Mouse (Mus musculus): ENCODE data around the gene Dync1i1. TPM values are rescaled to one million over a fixed set of nuclear protein-coding genes. Genes with fewer than 3 reads are reported as not detected.

Dync1i1 gene
- polyA plus RNA-seq, 1 experiment from 2014 or later, result 0.13 TPM

- Histone ChIP-seq H3K27ac (ENCODE audit: low read depth) (no peak overlapping the region), H3K27me3 (ENCODE audit: insufficient read depth, low read length) (no peaks in the 10 kb centered on the region), H3K9ac (replicated peaks) (no peak overlapping the region), H3K9me3 (ENCODE audit: low read length) (no peaks in the 10 kb centered on the region), H3K4me1 (ENCODE audit: insufficient read depth) (no peaks in the 10 kb centered on the region), H3K4me3 (ENCODE audit: low read depth, low read length) (no peak overlapping the region), H3K4me2 (ENCODE audit: low read depth, low read length) (no peak overlapping the region), H3K36me3 (replicated peaks; ENCODE audit: insufficient read depth, low read length) (no peaks in the 10 kb centered on the region)
- ATAC-seq (no peak), DNase-seq (no peak)
- WGBS (ENCODE audit: insufficient replicate concordance), result 84% methylated on average over 6 of the region's 6 CpGs
- TF ChIP-seq EP300 (IDR thresholded peaks at IDR 0.05; ENCODE audit: low read depth), result no peak
- TF ChIP-seq CTCF (IDR thresholded peaks at IDR 0.05; ENCODE audit: low read depth), result no peak
Observed at GRCm38 (mm10) chr6:6027664-6028063, 302.2 kb downstream of the Dync1i1 start.

DNA sequence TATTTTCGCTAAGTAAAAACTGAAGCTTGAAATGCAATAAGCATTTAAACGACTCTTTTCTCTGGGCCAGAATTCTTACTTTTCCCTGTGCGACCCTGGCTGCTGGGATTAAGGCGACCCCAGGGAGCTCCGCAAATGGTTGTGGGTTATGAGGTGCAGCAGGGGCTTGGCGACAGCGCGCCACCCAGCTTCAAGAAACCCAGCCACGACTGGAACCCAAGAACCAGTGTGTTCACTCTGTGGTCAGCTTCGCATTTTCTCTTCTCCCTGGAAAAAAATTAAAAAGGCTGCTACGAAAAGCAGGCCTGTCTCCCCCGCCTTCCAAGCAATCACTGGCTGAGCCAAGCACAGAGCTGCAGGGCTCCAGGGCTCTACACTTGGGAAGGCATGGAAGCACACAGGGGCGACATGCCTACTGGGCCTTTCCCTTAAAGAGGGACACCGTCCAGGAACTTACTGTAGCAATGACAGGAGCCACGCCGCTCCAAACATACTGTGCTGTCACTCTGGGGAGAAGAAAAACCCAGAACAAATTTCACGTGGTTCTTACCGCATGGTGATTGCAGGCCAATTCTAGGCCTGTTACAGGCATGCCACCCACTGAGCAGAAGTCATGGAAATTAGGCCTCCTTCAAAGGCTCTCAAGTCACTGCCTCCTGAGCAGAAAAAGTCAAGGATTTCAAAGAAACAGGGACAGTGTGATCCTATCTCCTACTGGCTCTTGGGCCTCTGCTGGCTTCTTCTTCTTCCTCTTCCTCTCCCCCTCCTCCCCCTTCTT is 313.5 kb downstream of the Dync1i1 start:
- Histone ChIP-seq H3K4me1 (ENCODE audit: insufficient read depth) (no peaks in the 10 kb centered on the region), H3K9me3 (ENCODE audit: low read length) (no peaks in the 10 kb centered on the region), H3K4me2 (ENCODE audit: low read depth, low read length) (no peak overlapping the region), H3K4me3 (ENCODE audit: low read depth, low read length) (no peak overlapping the region), H3K27ac (ENCODE audit: low read depth) (no peak overlapping the region), H3K9ac (replicated peaks) (no peak overlapping the region), H3K27me3 (ENCODE audit: insufficient read depth, low read length) (no peaks in the 10 kb centered on the region), H3K36me3 (replicated peaks; ENCODE audit: insufficient read depth, low read length) (peaks cover 10% of the 10 kb centered on the region; the same call in 1 of the 2 replicates)
- TF ChIP-seq EP300 (IDR thresholded peaks at IDR 0.05; ENCODE audit: low read depth), result no peak
- TF ChIP-seq CTCF (IDR thresholded peaks at IDR 0.05; ENCODE audit: low read depth), result no peak
- ATAC-seq (no peak), DNase-seq (no peak)
- 74% methylated on average over 18 of the region's 18 CpGs for WGBS (ENCODE audit: insufficient replicate concordance)

DNA sequence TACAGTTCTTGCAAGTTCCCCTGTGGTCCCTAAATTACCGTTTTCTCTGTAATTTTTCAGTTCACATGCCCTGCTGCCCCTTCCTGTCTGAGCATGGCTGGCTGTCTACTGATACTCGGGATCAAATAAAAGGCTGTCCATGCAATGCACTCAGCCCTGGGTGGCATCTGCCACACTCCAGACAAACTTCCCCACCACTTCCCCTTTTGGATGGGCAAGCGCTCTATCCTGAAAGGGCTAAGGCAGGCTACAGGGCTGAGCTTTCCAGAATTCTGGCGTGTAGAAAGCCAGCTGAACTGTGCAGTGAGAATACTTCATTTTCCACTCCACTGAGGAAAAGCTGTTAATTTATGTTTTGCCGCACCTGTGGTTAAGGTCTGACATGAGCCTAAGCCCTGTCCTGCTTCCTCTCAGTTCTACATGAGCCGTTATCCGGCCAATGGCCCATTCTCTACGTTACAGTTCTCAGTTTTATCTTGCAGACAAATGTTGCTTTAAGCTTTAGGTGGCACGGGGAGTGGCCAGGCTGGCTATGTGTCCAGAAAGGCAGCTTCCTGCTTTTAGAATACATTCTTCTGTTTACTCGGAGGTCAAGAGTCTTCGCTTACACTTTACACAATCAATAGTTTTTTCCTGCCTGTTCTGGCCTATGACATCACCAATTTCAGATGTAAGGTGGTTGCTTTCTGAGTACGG is 321.4 kb downstream of the Dync1i1 start:
- H3K27ac ChIP-seq (ENCODE audit: low read depth), result no peak overlapping the region
- ATAC-seq (peak; percentile 85), DNase-seq (no peak)
- H3K4me2 ChIP-seq (ENCODE audit: low read depth, low read length), result no peak overlapping the region
- H3K27me3 ChIP-seq (ENCODE audit: insufficient read depth, low read length), result no peaks in the 10 kb centered on the region
- TF ChIP-seq EP300 (IDR thresholded peaks at IDR 0.05; ENCODE audit: low read depth) (no peak; the same call in 1 of the 2 replicates), CTCF (IDR thresholded peaks at IDR 0.05; ENCODE audit: low read depth) (no peak)
- no peak overlapping the region for H3K4me3 ChIP-seq (ENCODE audit: low read depth, low read length)
- H3K9me3 ChIP-seq (ENCODE audit: low read length), result no peaks in the 10 kb centered on the region
- no peak overlapping the region for H3K9ac ChIP-seq (replicated peaks)
- 28% methylated on average over 12 of the region's 12 CpGs for WGBS (ENCODE audit: insufficient replicate concordance)
- peaks cover 5% of the 10 kb centered on the region for H3K4me1 ChIP-seq (ENCODE audit: insufficient read depth)
- H3K36me3 ChIP-seq (replicated peaks; ENCODE audit: insufficient read depth, low read length), result peaks cover 20% of the 10 kb centered on the region; the same call in 1 of the 2 replicates

DNA sequence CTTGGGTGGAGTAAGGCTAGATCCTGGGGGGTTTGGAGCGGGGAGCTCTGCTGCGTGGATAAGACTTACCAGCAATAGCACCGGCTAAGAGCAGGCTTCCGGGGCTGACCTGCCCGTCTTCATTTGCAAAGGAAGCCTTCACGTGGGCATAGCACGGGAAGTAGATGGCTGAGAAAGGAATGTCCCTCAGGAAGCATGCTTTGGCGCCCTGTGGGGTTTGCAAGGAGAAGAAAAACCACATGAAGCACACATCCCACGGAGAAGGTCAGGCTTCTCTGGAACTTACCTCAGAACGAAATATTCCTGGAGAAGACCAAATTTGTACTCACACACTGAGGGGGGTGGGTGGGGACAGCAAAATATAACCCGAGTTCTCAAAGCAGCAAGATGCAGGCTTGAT is 327.3 kb downstream of the Dync1i1 start:
- Histone ChIP-seq H3K4me2 (ENCODE audit: low read depth, low read length) (no peak overlapping the region), H3K27ac (ENCODE audit: low read depth) (no peak overlapping the region), H3K27me3 (ENCODE audit: insufficient read depth, low read length) (no peaks in the 10 kb centered on the region), H3K4me1 (ENCODE audit: insufficient read depth) (no peaks in the 10 kb centered on the region), H3K36me3 (replicated peaks; ENCODE audit: insufficient read depth, low read length) (peaks cover 16% of the 10 kb centered on the region; the same call in 1 of the 2 replicates), H3K9ac (replicated peaks) (no peak overlapping the region), H3K9me3 (ENCODE audit: low read length) (no peaks in the 10 kb centered on the region), H3K4me3 (ENCODE audit: low read depth, low read length) (no peak overlapping the region)
- no peak for DNase-seq
- TF ChIP-seq EP300 (IDR thresholded peaks at IDR 0.05; ENCODE audit: low read depth), result no peak
- TF ChIP-seq CTCF (IDR thresholded peaks at IDR 0.05; ENCODE audit: low read depth), result no peak
- ATAC-seq, result no peak
- WGBS (ENCODE audit: insufficient replicate concordance), result 63% methylated on average over 11 of the region's 11 CpGs

DNA sequence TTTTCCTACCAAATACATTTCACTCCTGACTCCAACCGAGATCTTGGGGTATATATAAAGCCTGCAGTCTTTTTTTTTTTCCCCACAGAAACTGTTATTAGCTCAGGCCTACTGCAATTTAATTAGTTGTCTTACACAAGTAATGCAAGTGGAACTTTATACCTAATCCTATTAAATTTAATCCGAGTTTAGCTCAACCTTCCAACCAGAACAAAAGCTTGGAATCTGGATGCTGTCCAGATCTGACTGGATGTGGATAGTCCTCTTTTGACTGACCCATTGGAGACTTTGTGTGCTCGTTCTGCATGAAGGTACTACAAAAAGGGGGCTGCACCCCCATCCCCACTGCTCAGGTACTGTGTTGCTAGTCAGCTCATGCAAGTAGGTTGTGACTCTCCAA is 328.5 kb downstream of the Dync1i1 start:
- 76% methylated on average over 3 of the region's 3 CpGs for WGBS (ENCODE audit: insufficient replicate concordance)
- Histone ChIP-seq H3K9me3 (ENCODE audit: low read length) (no peaks in the 10 kb centered on the region), H3K27me3 (ENCODE audit: insufficient read depth, low read length) (no peaks in the 10 kb centered on the region), H3K4me2 (ENCODE audit: low read depth, low read length) (no peak overlapping the region), H3K4me1 (ENCODE audit: insufficient read depth) (no peaks in the 10 kb centered on the region), H3K27ac (ENCODE audit: low read depth) (no peak overlapping the region), H3K4me3 (ENCODE audit: low read depth, low read length) (no peak overlapping the region), H3K9ac (replicated peaks) (no peak overlapping the region), H3K36me3 (replicated peaks; ENCODE audit: insufficient read depth, low read length) (peaks cover 16% of the 10 kb centered on the region; the same call in 1 of the 2 replicates)
- DNase-seq, result no peak
- ATAC-seq, result no peak
- TF ChIP-seq EP300 (IDR thresholded peaks at IDR 0.05; ENCODE audit: low read depth) (no peak), CTCF (IDR thresholded peaks at IDR 0.05; ENCODE audit: low read depth) (no peak)

GRCm38 (mm10) chr6:6058548-6058947 is 333.1 kb downstream of the Dync1i1 start:
- Histone ChIP-seq H3K9ac (replicated peaks) (no peak overlapping the region), H3K36me3 (replicated peaks; ENCODE audit: insufficient read depth, low read length) (no peaks in the 10 kb centered on the region; the same call in 1 of the 2 replicates), H3K9me3 (ENCODE audit: low read length) (no peaks in the 10 kb centered on the region), H3K4me1 (ENCODE audit: insufficient read depth) (no peaks in the 10 kb centered on the region), H3K4me3 (ENCODE audit: low read depth, low read length) (no peak overlapping the region), H3K4me2 (ENCODE audit: low read depth, low read length) (no peak overlapping the region), H3K27me3 (ENCODE audit: insufficient read depth, low read length) (no peaks in the 10 kb centered on the region), H3K27ac (ENCODE audit: low read depth) (no peak overlapping the region)
- WGBS (ENCODE audit: insufficient replicate concordance), result 71% methylated on average over 3 of the region's 3 CpGs
- no peak for TF ChIP-seq EP300 (IDR thresholded peaks at IDR 0.05; ENCODE audit: low read depth)
- TF ChIP-seq CTCF (IDR thresholded peaks at IDR 0.05; ENCODE audit: low read depth), result no peak
- ATAC-seq (no peak), DNase-seq (no peak)

Measured in liver, postnatal 0 days (tissue).